22 mouse cellular contexts compared by ENCODE assay signal in the genomic region with DNA sequence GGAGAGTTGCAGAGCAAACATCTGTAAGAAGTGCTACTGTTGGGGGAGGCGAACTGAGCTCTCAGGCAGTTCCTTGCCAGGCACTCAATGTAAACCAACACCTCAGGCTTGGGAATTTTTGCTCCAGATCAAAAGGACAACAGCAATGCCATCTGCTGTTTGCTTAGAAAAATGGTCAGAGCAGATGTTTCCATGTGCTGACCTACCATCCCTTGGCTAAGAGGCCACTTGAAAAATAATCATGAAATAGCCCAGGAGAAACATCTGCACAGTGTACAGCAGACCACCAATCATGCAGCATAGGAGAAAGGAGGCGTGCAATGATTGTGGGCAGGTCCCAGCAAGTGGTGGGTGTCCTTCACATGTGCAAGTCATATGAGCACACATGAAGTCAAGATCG.
DNase-seq lines count a peak whose midpoint lies in the region; ATAC-seq and TF ChIP-seq lines count a peak whose summit lies in the region.
"Had no signal": no experiment of that assay in that cellular context is flagged by ENCODE, and none has a peak within 500 bp of the region (broad histone marks: within the 10 kb centered on the region; RNA-seq: fewer than 3 reads in every experiment).

No protein-coding gene starts in this region.

- no peak for TF ChIP-seq CTCF in lung, adult 2 months (IDR thresholded peaks at IDR 0.05; ENCODE audit: insufficient read depth, low read length)

- no peak overlapping the region for H3K4me3 ChIP-seq in hindbrain, embryonic 10.5 days
- H3K4me3 ChIP-seq in hindbrain, embryonic 13.5 days = no peak overlapping the region
- H3K4me3 ChIP-seq in lung, embryonic 16.5 days (ENCODE audit: low read length) = no peak overlapping the region
- H3K4me3 ChIP-seq in lung, adult 2 months (replicated peaks; ENCODE audit: extremely low read depth, low read depth, low read length) = no peak overlapping the region
- H3K4me3 ChIP-seq in limb, embryonic 14.5 days (replicated peaks; ENCODE audit: low read length) = no peak overlapping the region
- H3K4me3 ChIP-seq: embryonic facial prominence, embryonic 13.5 days; forebrain, embryonic 13.5 days; gastrocnemius, adult 2 months; heart, embryonic 15.5 days; hindbrain, embryonic 15.5 days; liver, embryonic 13.5 days had no signal

- no peak overlapping the region for H3K4me2 ChIP-seq in hindbrain, embryonic 13.5 days
- H3K4me2 ChIP-seq in lung, embryonic 16.5 days (ENCODE audit: low read depth, low read length) = no peak overlapping the region
- no peak overlapping the region for H3K4me2 ChIP-seq in limb, embryonic 14.5 days (replicated peaks; ENCODE audit: low read depth, low read length, severe bottlenecking)
- H3K4me2 ChIP-seq: embryonic facial prominence, embryonic 13.5 days; forebrain, embryonic 13.5 days; heart, embryonic 15.5 days; hindbrain, embryonic 15.5 days; liver, embryonic 13.5 days had no signal

- H3K27ac ChIP-seq in hindbrain, embryonic 10.5 days = no peak overlapping the region
- no peak overlapping the region for H3K27ac ChIP-seq in hindbrain, embryonic 13.5 days
- no peak overlapping the region for H3K27ac ChIP-seq in lung, embryonic 16.5 days (ENCODE audit: low read length)
- no peak overlapping the region for H3K27ac ChIP-seq in limb, embryonic 14.5 days (replicated peaks; ENCODE audit: low read depth, low read length)
- H3K27ac ChIP-seq: embryonic facial prominence, embryonic 13.5 days; forebrain, embryonic 13.5 days; gastrocnemius, adult 2 months; heart, embryonic 15.5 days; hindbrain, embryonic 15.5 days; liver, embryonic 13.5 days had no signal

- intact Hi-C loops in gastrocnemius, postnatal 36 days (cut with DNase I) = no loop called here

- DNase-seq in hindbrain, embryonic 10.5 days (ENCODE audit: low spot score) = peak; percentile 7
- DNase-seq in lung, adult 2 months = no peak
- DNase-seq in embryo, embryonic 11 days = peak; percentile 44
- DNase-seq in limb, embryonic 14.5 days (ENCODE audit: low spot score) = peak; percentile 9
- DNase-seq in gastrocnemius, postnatal 36 days = no peak
- no peak for DNase-seq in kidney, adult 9 months
- DNase-seq: adrenal gland, postnatal 25 days; cerebellum, adult 8-10 months; cerebellum, postnatal 36 days; gastrocnemius, adult 2 months; heart, postnatal 36 days; kidney, adult 8-10 months; kidney, postnatal 4 days; left cerebral cortex, postnatal 4 days had no signal

- H3K9ac ChIP-seq in hindbrain, embryonic 13.5 days = no peak overlapping the region
- no peak overlapping the region for H3K9ac ChIP-seq in lung, embryonic 16.5 days (ENCODE audit: low read length)
- no peak overlapping the region for H3K9ac ChIP-seq in limb, embryonic 14.5 days (ENCODE audit: low read depth, low read length, severe bottlenecking)
- H3K9ac ChIP-seq: embryonic facial prominence, embryonic 13.5 days; forebrain, embryonic 13.5 days; heart, embryonic 15.5 days; hindbrain, embryonic 15.5 days; liver, embryonic 13.5 days had no signal

- no peaks in the 10 kb centered on the region for H3K4me1 ChIP-seq in hindbrain, embryonic 10.5 days (replicated peaks)
- H3K4me1 ChIP-seq in hindbrain, embryonic 13.5 days (replicated peaks) = no peaks in the 10 kb centered on the region
- peaks cover 3% of the 10 kb centered on the region; the same call in 1 of the 2 replicates for H3K4me1 ChIP-seq in lung, embryonic 16.5 days (replicated peaks; ENCODE audit: control insufficient read depth, insufficient read depth, low read length)
- H3K4me1 ChIP-seq in lung, adult 2 months (ENCODE audit: control insufficient read depth, insufficient read depth, low read length) = no peaks in the 10 kb centered on the region
- H3K4me1 ChIP-seq in limb, embryonic 14.5 days (ENCODE audit: control insufficient read depth, insufficient read depth, low read length) = no peaks in the 10 kb centered on the region
- H3K4me1 ChIP-seq: embryonic facial prominence, embryonic 13.5 days; forebrain, embryonic 13.5 days; heart, embryonic 15.5 days; hindbrain, embryonic 15.5 days had no signal

- no peaks in the 10 kb centered on the region for H3K9me3 ChIP-seq in hindbrain, embryonic 10.5 days
- H3K9me3 ChIP-seq in hindbrain, embryonic 13.5 days = no peaks in the 10 kb centered on the region
- no peaks in the 10 kb centered on the region for H3K9me3 ChIP-seq in lung, embryonic 16.5 days (ENCODE audit: control insufficient read depth, low read length)
- H3K9me3 ChIP-seq in limb, embryonic 14.5 days (ENCODE audit: control insufficient read depth, low read length) = no peaks in the 10 kb centered on the region
- H3K9me3 ChIP-seq: embryonic facial prominence, embryonic 13.5 days; forebrain, embryonic 13.5 days; heart, embryonic 15.5 days; hindbrain, embryonic 15.5 days; liver, embryonic 13.5 days had no signal

- 77% methylated on average over 3 of the region's 3 CpGs for WGBS in hindbrain, embryonic 10.5 days
- WGBS in hindbrain, embryonic 13.5 days = 82% methylated on average over 3 of the region's 3 CpGs
- WGBS in lung, embryonic 16.5 days = 40% methylated on average over 3 of the region's 3 CpGs
- WGBS in lung, adult 2 months = 61% methylated on average over 3 of the region's 3 CpGs
- 46% methylated on average over 3 of the region's 3 CpGs for WGBS in limb, embryonic 14.5 days

- no peaks in the 10 kb centered on the region for H3K36me3 ChIP-seq in hindbrain, embryonic 10.5 days
- no peaks in the 10 kb centered on the region for H3K36me3 ChIP-seq in hindbrain, embryonic 13.5 days
- no peaks in the 10 kb centered on the region for H3K36me3 ChIP-seq in lung, embryonic 16.5 days (ENCODE audit: control insufficient read depth, insufficient read depth, low read length)
- no peaks in the 10 kb centered on the region for H3K36me3 ChIP-seq in limb, embryonic 14.5 days (ENCODE audit: control insufficient read depth, insufficient read depth, low read length)
- H3K36me3 ChIP-seq: embryonic facial prominence, embryonic 13.5 days; heart, embryonic 15.5 days; hindbrain, embryonic 15.5 days; liver, embryonic 13.5 days had no signal

- TF ChIP-seq POLR2A in lung, adult 2 months (IDR thresholded peaks at IDR 0.05; ENCODE audit: borderline replicate concordance, extremely low read depth, low read depth, low read length) = no peak
- TF ChIP-seq POLR2A in limb, embryonic 14.5 days (IDR thresholded peaks at IDR 0.05; ENCODE audit: borderline replicate concordance, extremely low read depth, insufficient read depth, insufficient read length) = no peak

- H3K27me3 ChIP-seq in hindbrain, embryonic 10.5 days (ENCODE audit: insufficient read depth, poor library complexity, severe bottlenecking) = no peaks in the 10 kb centered on the region; the same call in 1 of the 2 replicates
- no peaks in the 10 kb centered on the region for H3K27me3 ChIP-seq in hindbrain, embryonic 13.5 days
- no peaks in the 10 kb centered on the region for H3K27me3 ChIP-seq in lung, embryonic 16.5 days (ENCODE audit: control insufficient read depth, insufficient read depth, low read depth, low read length)
- H3K27me3 ChIP-seq in limb, embryonic 14.5 days (ENCODE audit: control insufficient read depth, insufficient read depth, low read length) = no peaks in the 10 kb centered on the region
- H3K27me3 ChIP-seq: embryonic facial prominence, embryonic 13.5 days; forebrain, embryonic 13.5 days; heart, embryonic 15.5 days; hindbrain, embryonic 15.5 days; liver, embryonic 13.5 days had no signal

- no peak for ATAC-seq in hindbrain, embryonic 13.5 days (ENCODE audit: low FRiP score)
- peak; percentile 52; the same call in 1 of the 2 replicates for ATAC-seq in lung, embryonic 16.5 days (ENCODE audit: low read depth)
- no peak for ATAC-seq in limb, embryonic 14.5 days (ENCODE audit: low FRiP score, low read depth)
- ATAC-seq: CD4-positive, CD25-positive, alpha-beta regulatory T cell, adult 4 months; forebrain, embryonic 13.5 days had no signal

Comparison
In these comparisons a context has a peak if more than half of its experiments do, and no peak if none do; other contexts are left out.
1. DNase-seq: peak in hindbrain, embryonic 10.5 days (single experiment), embryo, embryonic 11 days (single experiment) and limb, embryonic 14.5 days (single experiment); none in lung, adult 2 months (single experiment), gastrocnemius, postnatal 36 days (0 of 2) and kidney, adult 9 months (single experiment).